Comparison of ENCODE assay signal across 11 mouse cellular contexts in genomic region chr5:115266787-115267468, GRCm38 (mm10). TPM values are rescaled to one million over a fixed set of nuclear protein-coding genes. Genes with fewer than 3 reads are reported as not detected.
DNase-seq lines count a peak whose midpoint lies in the region; ATAC-seq and TF ChIP-seq lines count a peak whose summit lies in the region.
"Had no signal": no experiment of that assay in that cellular context is flagged by ENCODE, and none has a peak within 500 bp of the region (broad histone marks: within the 10 kb centered on the region; RNA-seq: fewer than 3 reads in every experiment).

No protein-coding gene starts in this region.

- no peak for TF ChIP-seq POLR2A in limb, embryonic 14.5 days (IDR thresholded peaks at IDR 0.05; ENCODE audit: borderline replicate concordance, extremely low read depth, insufficient read depth, insufficient read length)

- H3K36me3 ChIP-seq in limb, embryonic 14.5 days (ENCODE audit: control insufficient read depth, insufficient read depth, low read length), result peaks cover 47% of the 10 kb centered on the region

- DNase-seq in spleen, adult 12 weeks (ENCODE audit: low spot score), result peak; percentile 54
- no peak for DNase-seq in spleen, adult 18-20 months
- no peak for DNase-seq in limb, embryonic 14.5 days (ENCODE audit: low spot score)
- DNase-seq in spleen, postnatal 36 days (ENCODE audit: low spot score in 2 of 2), result peak; percentile 48 to 78
- DNase-seq in left cerebral cortex, adult 18-20 months (ENCODE audit: low spot score in 2 of 2), result no peak
- no peak for DNase-seq in cerebellum, adult 18-20 months

- H3K27ac ChIP-seq in limb, embryonic 14.5 days (replicated peaks; ENCODE audit: low read depth, low read length), result no peak overlapping the region
- H3K27ac ChIP-seq: left cerebral cortex, adult 2 months had no signal

- no peak overlapping the region for H3K9ac ChIP-seq in limb, embryonic 14.5 days (ENCODE audit: low read depth, low read length, severe bottlenecking)

- H3K4me1 ChIP-seq in limb, embryonic 14.5 days (ENCODE audit: control insufficient read depth, insufficient read depth, low read length), result peaks cover 24% of the 10 kb centered on the region

- WGBS in limb, embryonic 14.5 days, result 88% methylated on average over 8 of the region's 8 CpGs

- H3K4me2 ChIP-seq in limb, embryonic 14.5 days (replicated peaks; ENCODE audit: low read depth, low read length, severe bottlenecking), result 0 out of 2 replicates have a peak overlapping the region, but pooled peaks have one; percentile 5
- H3K4me2 ChIP-seq: midbrain, embryonic 11.5 days had no signal

- H3K9me3 ChIP-seq in limb, embryonic 14.5 days (ENCODE audit: control insufficient read depth, low read length), result no peaks in the 10 kb centered on the region
- H3K9me3 ChIP-seq: hindbrain, embryonic 10.5 days had no signal

- H3K27me3 ChIP-seq in limb, embryonic 14.5 days (ENCODE audit: control insufficient read depth, insufficient read depth, low read length), result no peaks in the 10 kb centered on the region

- H3K4me3 ChIP-seq in limb, embryonic 14.5 days (replicated peaks; ENCODE audit: low read length), result no peak overlapping the region
- H3K4me3 ChIP-seq: hindbrain, embryonic 10.5 days; left cerebral cortex, adult 2 months had no signal

- ATAC-seq in common myeloid progenitor, adult 5-6 weeks (replicated peaks; ENCODE audit: low read depth, poor library complexity, severe bottlenecking), result peak; percentile 77
- ATAC-seq in limb, embryonic 14.5 days (ENCODE audit: low FRiP score, low read depth), result no peak
- ATAC-seq: forebrain, embryonic 14.5 days had no signal

RNA-seq across cellular contexts. Expression of gene Rnf10, which starts 5.8 kb away (rescaled TPM):
- total RNA-seq in common myeloid progenitor, adult 5-6 weeks (2017), result 56.3 and 72.0 TPM in 2 replicates
- polyA plus RNA-seq in limb, embryonic 14.5 days (2012; rRNA removed), result 163 and 180 TPM in 2 replicates
- polyA plus RNA-seq in limb, embryonic 14.5 days (2014; fragmentation: Nextera tagmentation; extraction: Ambion mirVana), result 86.7 and 95.6 TPM in 2 replicates
- 100 to 1,000 TPM; 247 to 256 TPM for total RNA-seq in left cerebral cortex, adult 18-20 months (2021)

RNA-seq across cellular contexts. Expression of gene Coq5, which starts 12.5 kb away (rescaled TPM):
- total RNA-seq in common myeloid progenitor, adult 5-6 weeks (2017), result 38.4 and 43.7 TPM in 2 replicates
- 11.5 and 13.7 TPM in 2 replicates for polyA plus RNA-seq in limb, embryonic 14.5 days (2012; rRNA removed)
- polyA plus RNA-seq in limb, embryonic 14.5 days (2014; fragmentation: Nextera tagmentation; extraction: Ambion mirVana), result 38.5 and 39.9 TPM in 2 replicates
- total RNA-seq in left cerebral cortex, adult 18-20 months (2021), result 10 to 100 TPM; 42.1 to 43.2 TPM

RNA-seq across cellular contexts. Expression of gene Pop5, which starts 31.3 kb away (rescaled TPM):
- total RNA-seq in common myeloid progenitor, adult 5-6 weeks (2017), result 75.6 and 104 TPM in 2 replicates
- polyA plus RNA-seq in limb, embryonic 14.5 days (2012; rRNA removed), result 51.6 and 61.7 TPM in 2 replicates
- polyA plus RNA-seq in limb, embryonic 14.5 days (2014; fragmentation: Nextera tagmentation; extraction: Ambion mirVana), result 90.3 and 107 TPM in 2 replicates
- total RNA-seq in left cerebral cortex, adult 18-20 months (2021), result 100 to 1,000 TPM in 1 of 2 experiments, 10 to 100 TPM in 1; 95.9 to 111 TPM

RNA-seq across cellular contexts. Expression of gene Dynll1, which starts 33.9 kb away (rescaled TPM):
- 257 and 310 TPM in 2 replicates for total RNA-seq in common myeloid progenitor, adult 5-6 weeks (2017)
- polyA plus RNA-seq in limb, embryonic 14.5 days (2012; rRNA removed), result 503 and 1,052 TPM in 2 replicates
- polyA plus RNA-seq in limb, embryonic 14.5 days (2014; fragmentation: Nextera tagmentation; extraction: Ambion mirVana), result 1,814 and 1,833 TPM in 2 replicates
- 100 to 1,000 TPM; 631 to 705 TPM for total RNA-seq in left cerebral cortex, adult 18-20 months (2021)

Comparison
In these comparisons a context has a peak if more than half of its experiments do, and no peak if none do; other contexts are left out.
1. DNase-seq: peak in spleen, adult 12 weeks (single experiment) and spleen, postnatal 36 days (2 of 2); none in spleen, adult 18-20 months (0 of 2), limb, embryonic 14.5 days (single experiment), left cerebral cortex, adult 18-20 months (0 of 2) and cerebellum, adult 18-20 months (0 of 2).